Mouse (Mus musculus): ENCODE measurements around the gene Fgf8.
A peak's percentile ranks its signal among the peaks of the same experiment; 100 is the strongest.

Gene Fgf8

GRCm38 (mm10) chr19:45722188-45722587 lies 20.5 kb downstream of the Fgf8 start:
- DNase-seq, result no peak

- no peak for DNase-seq
These were observed 24.4 kb downstream of the Fgf8 start for GRCm38 (mm10) chr19:45718286-45718685.

GRCm38 (mm10) chr19:45717493-45718220 lies 25.1 kb downstream of the Fgf8 start:
- DNase-seq, result peak; percentile 15

- no peak for DNase-seq
These were observed 34.0 kb downstream of the Fgf8 start for GRCm38 (mm10) chr19:45708704-45709103.

GRCm38 (mm10) chr19:45696281-45696600 lies 46.5 kb downstream of the Fgf8 start:
- DNase-seq, result no peak

- DNase-seq, result no peak
These were observed 47.0 kb downstream of the Fgf8 start for GRCm38 (mm10) chr19:45695496-45696280.

- DNase-seq, result no peak
These were observed 48.7 kb downstream of the Fgf8 start for GRCm38 (mm10) chr19:45694056-45694455.

GRCm38 (mm10) chr19:45692211-45692610 lies 50.5 kb downstream of the Fgf8 start:
- peak; percentile 34 for DNase-seq

- no peak for DNase-seq
These were observed 51.6 kb downstream of the Fgf8 start for GRCm38 (mm10) chr19:45691001-45691535.

GRCm38 (mm10) chr19:45687001-45687400 lies 55.7 kb downstream of the Fgf8 start:
- no peak for DNase-seq
